Mouse (Mus musculus) Patski (cell line): ENCODE results near the gene Nrg3. TPM values are rescaled to one million over a fixed set of nuclear protein-coding genes. Genes with fewer than 3 reads are reported as not detected.
A peak's percentile ranks its signal among the peaks of the same experiment; 100 is the strongest.

Source experiments
- ATAC-seq: fragments of 100-300 bp; one replicate; pipeline ENCODE4 v1.8.0; 2021
- CTCF ChIA-PET: fragments of 350-600 bp; sonication (Branson Sonifier 250); formaldehyde crosslinking; loops from one replicate; lab custom pipeline; 2022; ENCODE audit warnings: inconsistent platforms; lab: Charles Lee
- POLR2A ChIA-PET: fragments of 350-600 bp; sonication (Branson Sonifier 250); formaldehyde crosslinking; loops from one replicate; lab custom pipeline; 2022; ENCODE audit warnings: antibody characterized with exemption, inconsistent platforms; lab: Charles Lee
- DNase-seq: peaks from one replicate; pipeline ENCODE4 v3.0.0-alpha.2; 2011; ENCODE audit warnings: low read depth, low spot score
- H3K27me3 ChIP-seq: fragments of 371-371 bp; one replicate; pipeline ENCODE4 v1.5.1; 2021
- CTCF ChIP-seq: fragments of 100-300 bp; IDR thresholded peaks from one replicate; pipeline ENCODE4 v1.5.1; 2021
- in situ Hi-C: fragments of 300-500 bp; cut with MboI; formaldehyde crosslinking; loops from 3 replicates; pipeline ENCODE4 v1.11.1; 2018; ENCODE audit warnings: low pct_unique_long_range_greater_than_20kb, mixed read lengths
- polyA plus RNA-seq: library from polyadenylated mRNA; unstranded; gene quantifications from one replicate; pipeline ENCODE4 v1.2.3, GENCODE M21; 2021

Nrg3 gene
- polyA plus RNA-seq = not detected

GRCm38 (mm10) chr14:39472790-39473761, at the start of gene Nrg3:
Gene Nrg3 (minus strand): TSS chr14:39473088.
- peak; percentile 29 for ATAC-seq

GRCm38 (mm10) chr14:39508956-39509355, 36.1 kb upstream of the Nrg3 start:
- POLR2A ChIA-PET = no interaction called here

More at GRCm38 (mm10) chr14:39472790-39473761, at the start of gene Nrg3:
- no peak for DNase-seq
- CTCF ChIA-PET = no interaction called here
- H3K27me3 ChIP-seq = peaks cover 3% of the 10 kb centered on the region
- in situ Hi-C loops = no loop called here
- POLR2A ChIA-PET = no interaction called here
- TF ChIP-seq CTCF = no peak

DNA sequence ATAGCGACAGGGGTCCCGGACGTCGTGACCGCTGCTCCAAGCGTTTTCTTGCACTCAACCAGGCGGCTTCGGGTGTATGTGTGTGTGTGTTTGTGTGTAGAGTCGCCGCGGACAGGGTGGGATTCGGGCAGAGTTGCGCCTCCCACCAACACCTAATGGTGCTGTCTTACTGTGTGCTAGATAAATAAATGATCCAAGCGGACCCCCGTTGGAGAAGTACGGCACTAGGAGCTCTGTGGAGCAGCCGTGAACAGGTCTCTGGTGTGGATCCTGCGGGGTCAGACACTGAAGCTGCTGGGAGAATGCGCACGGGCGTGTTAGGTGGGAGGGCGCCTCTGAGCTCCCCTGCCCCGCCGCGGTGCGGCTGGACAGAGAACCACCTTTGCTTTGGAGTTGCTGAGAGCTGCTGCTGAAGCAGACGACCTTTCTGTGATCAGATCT, 903 bp upstream of the Nrg3 start:
- ATAC-seq = no peak
- no peak for TF ChIP-seq CTCF
- POLR2A ChIA-PET = no interaction called here
- CTCF ChIA-PET = no interaction called here
- no peaks in the 10 kb centered on the region for H3K27me3 ChIP-seq
- no peak for DNase-seq
- in situ Hi-C loops = no loop called here

More at GRCm38 (mm10) chr14:39508956-39509355, 36.1 kb upstream of the Nrg3 start:
- CTCF ChIA-PET = no interaction called here
- DNase-seq (no peak), ATAC-seq (no peak)
- peaks cover 5% of the 10 kb centered on the region for H3K27me3 ChIP-seq
- TF ChIP-seq CTCF = no peak
- in situ Hi-C loops = no loop called here

DNA sequence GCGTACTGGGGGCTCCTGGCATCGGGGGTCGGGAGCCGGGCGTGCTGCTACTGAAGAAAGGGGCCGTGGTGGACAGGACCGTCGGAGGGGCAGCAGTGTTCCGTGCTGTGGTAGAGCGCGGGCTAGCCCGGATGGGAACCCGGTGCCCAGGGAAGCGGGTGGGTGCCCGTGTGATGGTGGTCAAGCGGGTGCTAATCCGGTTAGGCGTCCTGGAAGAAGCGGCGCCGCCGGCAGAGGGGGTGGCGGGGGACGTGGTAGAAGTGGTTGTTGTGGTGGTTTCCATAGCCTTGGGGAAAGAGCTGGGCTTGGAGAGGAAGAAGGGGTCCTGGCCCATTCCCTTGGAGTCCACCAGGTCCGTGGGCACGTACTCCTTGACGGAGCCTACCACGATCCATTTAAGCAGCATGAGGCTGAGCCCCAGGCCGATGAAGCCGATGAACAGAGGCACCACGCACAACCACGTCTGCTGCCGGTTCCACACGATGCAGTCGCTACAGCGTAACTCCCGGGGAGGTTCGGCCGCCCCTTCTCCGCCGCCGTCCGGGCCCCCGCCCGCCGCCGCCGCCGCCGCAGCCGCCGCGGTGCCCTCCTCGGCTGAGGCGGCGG, 639 bp downstream of the Nrg3 start:
- peaks cover 3% of the 10 kb centered on the region for H3K27me3 ChIP-seq
- no peak for DNase-seq
- CTCF ChIA-PET = no interaction called here
- ATAC-seq = no peak
- no peak for TF ChIP-seq CTCF
- POLR2A ChIA-PET = no interaction called here
- in situ Hi-C loops = no loop called here

- TF ChIP-seq CTCF = no peak
- CTCF ChIA-PET = no interaction called here
- in situ Hi-C loops = no loop called here
- POLR2A ChIA-PET = no interaction called here
- DNase-seq = no peak
- no peak for ATAC-seq
- peaks cover 3% of the 10 kb centered on the region for H3K27me3 ChIP-seq
These were observed 1.5 kb downstream of the Nrg3 start for GRCm38 (mm10) chr14:39471236-39471981.

GRCm38 (mm10) chr14:39445501-39445900, 27.4 kb downstream of the Nrg3 start:
- DNase-seq = no peak
- no peaks in the 10 kb centered on the region for H3K27me3 ChIP-seq
- ChIA-PET CTCF (no interaction called here), POLR2A (no interaction called here)
- no peak for TF ChIP-seq CTCF
- in situ Hi-C loops = no loop called here
- no peak for ATAC-seq

- CTCF ChIA-PET = no interaction called here
- in situ Hi-C loops = no loop called here
- no peaks in the 10 kb centered on the region for H3K27me3 ChIP-seq
- DNase-seq = no peak
- POLR2A ChIA-PET = no interaction called here
- TF ChIP-seq CTCF = no peak
- no peak for ATAC-seq
These were observed 44.4 kb downstream of the Nrg3 start for GRCm38 (mm10) chr14:39428503-39428902.

DNA sequence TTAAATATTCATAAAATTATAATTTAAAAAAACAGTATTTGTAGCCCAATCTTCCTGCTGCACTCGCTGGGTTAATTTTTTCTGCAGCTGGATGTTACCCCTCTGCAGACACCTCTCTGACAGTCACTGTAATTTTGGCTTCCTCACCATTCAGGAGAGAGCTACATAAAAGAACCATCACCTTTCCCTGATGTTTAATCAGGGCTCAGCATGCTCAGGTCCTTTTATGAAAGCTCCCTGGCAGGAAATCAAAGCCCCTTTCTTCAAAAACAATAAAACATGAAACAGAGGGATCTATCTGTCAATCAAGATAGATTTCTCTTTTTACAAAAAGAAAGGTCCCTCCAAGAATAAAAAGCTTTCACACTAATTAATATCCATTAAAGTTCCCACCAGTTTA, 51.0 kb downstream of the Nrg3 start:
- in situ Hi-C loops = no loop called here
- no peak for TF ChIP-seq CTCF
- DNase-seq (no peak), ATAC-seq (no peak)
- no peaks in the 10 kb centered on the region for H3K27me3 ChIP-seq
- POLR2A ChIA-PET = no interaction called here
- CTCF ChIA-PET = no interaction called here

DNA sequence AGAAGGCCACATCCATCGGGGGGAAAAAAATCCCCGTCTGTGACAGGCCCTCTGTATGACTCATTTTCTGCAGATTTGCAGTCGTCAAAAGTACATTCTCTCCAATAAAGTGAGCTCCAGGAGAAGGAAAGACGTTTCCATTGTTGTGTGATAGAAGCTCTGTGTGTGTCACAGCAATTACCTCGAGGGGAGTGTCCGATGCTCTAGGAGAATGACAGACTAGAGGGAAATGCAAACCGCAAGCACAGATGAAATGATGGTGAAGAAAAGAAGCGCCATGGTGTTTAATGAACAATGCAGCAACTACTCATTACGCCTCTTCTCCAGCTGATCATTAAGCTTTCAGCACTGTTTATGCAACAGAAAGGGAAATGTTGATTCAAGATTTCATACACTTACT, 59.6 kb downstream of the Nrg3 start:
- in situ Hi-C loops = no loop called here
- DNase-seq (no peak), ATAC-seq (no peak)
- POLR2A ChIA-PET = no interaction called here
- peaks cover 4% of the 10 kb centered on the region for H3K27me3 ChIP-seq
- no peak for TF ChIP-seq CTCF
- CTCF ChIA-PET = interaction anchor here (0.9 kb wide), 1 partner anchor 10 kb away, joined by 3 read pairs; no protein-coding TSS in a partner anchor

DNA sequence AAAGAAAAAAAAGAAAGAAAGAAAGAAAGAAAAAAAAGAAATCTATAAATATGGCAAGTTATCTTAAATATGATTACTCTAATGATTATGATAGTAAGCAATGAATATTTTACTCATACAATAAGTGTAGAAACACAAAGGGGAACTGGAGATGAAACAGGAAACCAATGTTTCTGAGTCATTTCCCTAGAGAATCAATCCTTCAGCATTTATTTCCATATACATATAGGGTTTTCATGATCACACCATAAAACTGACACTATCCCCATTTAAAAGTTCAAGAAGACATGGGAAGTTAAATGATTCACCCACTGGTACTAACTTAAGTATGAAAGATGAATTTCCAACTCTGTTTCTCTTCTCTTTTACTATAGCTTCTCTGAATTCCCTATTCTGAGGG, 86.0 kb downstream of the Nrg3 start:
- in situ Hi-C loops = loop anchor here (10.0 kb wide), 1 partner anchor 52 kb away; no protein-coding TSS in a partner anchor
- no peak for TF ChIP-seq CTCF
- ATAC-seq (no peak), DNase-seq (no peak)
- no peaks in the 10 kb centered on the region for H3K27me3 ChIP-seq
- CTCF ChIA-PET = no interaction called here
- POLR2A ChIA-PET = no interaction called here
